Mouse (Mus musculus) spleen, adult 2 months (tissue): ENCODE results near the gene Hps1. TPM values are rescaled to one million over a fixed set of nuclear protein-coding genes. Genes with fewer than 3 reads are reported as not detected.

Experiments
- DNase-seq, 2 experiments: peaks; one replicate each; pipeline versions ENCODE4 v3.0.0 to v3.0.0-alpha.2; 2012 to 2021; ENCODE audit warnings: low spot score in 2 of 2, low read depth in 1 of 2
- H3K27ac ChIP-seq: fragments of 200-500 bp; 2 replicates; pipeline ENCODE4 v1.5.1; 2012; ENCODE audit warnings: low read length, inconsistent platforms; ENCODE audit not compliant: insufficient read depth
- H3K27me3 ChIP-seq: fragments of 200-500 bp; 2 replicates; pipeline ENCODE4 v1.6.1; 2012; ENCODE audit warnings: mild to moderate bottlenecking, moderate library complexity, low read length, inconsistent platforms; ENCODE audit not compliant: control insufficient read depth, insufficient read depth
- H3K36me3 ChIP-seq: fragments of 200-500 bp; 2 replicates; pipeline ENCODE4 v1.6.1; 2012; ENCODE audit warnings: mild to moderate bottlenecking, low read length, inconsistent platforms; ENCODE audit not compliant: control insufficient read depth, insufficient read depth
- H3K4me1 ChIP-seq: fragments of 200-500 bp; 2 replicates; pipeline ENCODE4 v1.6.1; 2011; ENCODE audit warnings: inconsistent platforms; ENCODE audit not compliant: control insufficient read depth, insufficient read depth, insufficient read length
- H3K4me3 ChIP-seq: fragments of 200-500 bp; 2 replicates; pipeline ENCODE4 v1.5.1; 2011; ENCODE audit warnings: mild to moderate bottlenecking, inconsistent platforms; ENCODE audit not compliant: insufficient read depth, insufficient read length; ENCODE audit errors: extremely low read depth
- CTCF ChIP-seq: fragments of 200-500 bp; IDR thresholded peaks from 2 replicates; pipeline ENCODE4 v1.5.1; 2011; ENCODE audit warnings: mild to moderate bottlenecking, inconsistent platforms; ENCODE audit not compliant: insufficient read depth, insufficient read length, insufficient replicate concordance; ENCODE audit errors: extremely low read depth
- POLR2A ChIP-seq: fragments of 200-500 bp; IDR thresholded peaks from 2 replicates; pipeline ENCODE4 v1.6.1; 2011; ENCODE audit warnings: low read depth, low read length, inconsistent platforms
- WGBS: fragments of 180-500 bp; shearing (Covaris S2); methylation state at CpG from one replicate; pipeline ENCODE4 v1.1.7; 2018; 5-methylcytosine and 5-hydroxymethylcytosine counted together
- polyA plus RNA-seq: library from polyadenylated mRNA; depleted of rRNA; stranded (reverse); fragments of >200 nt; gene quantifications from 2 replicates; pipeline ENCODE4 v1.2.3, GENCODE M21; 2012

The Hps1 gene
- polyA plus RNA-seq, 1 experiment: 40.8 TPM

GRCm38 (mm10) chr19:42777801-42778200 lies 2.0 kb downstream of the Hps1 start:
- DNase-seq: peak in 1 of 2 experiments; percentile 32
- WGBS: 83% methylated on average over 5 of the region's 5 CpGs
- TF ChIP-seq POLR2A: no peak
- peak; percentile 44; the same call in 1 of the 2 replicates for TF ChIP-seq CTCF
- Histone ChIP-seq H3K27me3 (no peaks in the 10 kb centered on the region), H3K4me3 (no peak overlapping the region), H3K36me3 (peaks cover 3% of the 10 kb centered on the region; the same call in 1 of the 2 replicates), H3K4me1 (peaks cover 2% of the 10 kb centered on the region), H3K27ac (no peak overlapping the region)

GRCm38 (mm10) chr19:42776813-42777212 lies 3.0 kb downstream of the Hps1 start:
- TF ChIP-seq CTCF (no peak), POLR2A (no peak)
- no peak for DNase-seq
- H3K27ac ChIP-seq: no peak overlapping the region
- H3K27me3 ChIP-seq: no peaks in the 10 kb centered on the region
- peaks cover 3% of the 10 kb centered on the region; the same call in 1 of the 2 replicates for H3K36me3 ChIP-seq
- H3K4me1 ChIP-seq: peaks cover 2% of the 10 kb centered on the region
- 97% methylated on average over 1 of the region's 1 CpGs for WGBS
- H3K4me3 ChIP-seq: no peak overlapping the region

GRCm38 (mm10) chr19:42770141-42770872 lies 9.5 kb downstream of the Hps1 start:
- H3K36me3 ChIP-seq: peaks cover 22% of the 10 kb centered on the region
- WGBS: 80% methylated on average over 23 of the region's 23 CpGs
- H3K4me3 ChIP-seq: no peak overlapping the region
- no peak for DNase-seq
- TF ChIP-seq POLR2A: no peak
- no peak for TF ChIP-seq CTCF
- no peak overlapping the region for H3K27ac ChIP-seq
- H3K4me1 ChIP-seq: no peaks in the 10 kb centered on the region
- H3K27me3 ChIP-seq: no peaks in the 10 kb centered on the region

- H3K36me3 ChIP-seq: peaks cover 26% of the 10 kb centered on the region
- 94% methylated on average over 10 of the region's 10 CpGs for WGBS
- no peak overlapping the region for H3K27ac ChIP-seq
- TF ChIP-seq CTCF: no peak
- TF ChIP-seq POLR2A: no peak
- no peak overlapping the region for H3K4me3 ChIP-seq
- no peaks in the 10 kb centered on the region for H3K4me1 ChIP-seq
- DNase-seq: no peak
- no peaks in the 10 kb centered on the region for H3K27me3 ChIP-seq
Measured at GRCm38 (mm10) chr19:42769648-42770047, 10.1 kb downstream of the Hps1 start.

GRCm38 (mm10) chr19:42767361-42767760 lies 12.4 kb downstream of the Hps1 start:
- 91% methylated on average over 8 of the region's 8 CpGs for WGBS
- no peaks in the 10 kb centered on the region for H3K27me3 ChIP-seq
- TF ChIP-seq POLR2A: no peak
- no peak for TF ChIP-seq CTCF
- no peak for DNase-seq
- no peak overlapping the region for H3K4me3 ChIP-seq
- no peak overlapping the region for H3K27ac ChIP-seq
- no peaks in the 10 kb centered on the region for H3K4me1 ChIP-seq
- peaks cover 29% of the 10 kb centered on the region for H3K36me3 ChIP-seq

- Histone ChIP-seq H3K4me3 (no peak overlapping the region), H3K27me3 (no peaks in the 10 kb centered on the region), H3K27ac (no peak overlapping the region), H3K4me1 (no peaks in the 10 kb centered on the region), H3K36me3 (peaks cover 31% of the 10 kb centered on the region)
- DNase-seq: no peak
- no peak for TF ChIP-seq CTCF
- TF ChIP-seq POLR2A: no peak
- 96% methylated on average over 10 of the region's 10 CpGs for WGBS
Measured at GRCm38 (mm10) chr19:42764398-42764797, 15.4 kb downstream of the Hps1 start.

- H3K4me3 ChIP-seq: no peak overlapping the region
- TF ChIP-seq POLR2A: no peak
- TF ChIP-seq CTCF: no peak
- H3K36me3 ChIP-seq: peaks cover 12% of the 10 kb centered on the region
- no peak for DNase-seq
- 55% methylated on average over 6 of the region's 6 CpGs for WGBS
- H3K27ac ChIP-seq: no peak overlapping the region
- no peaks in the 10 kb centered on the region for H3K27me3 ChIP-seq
- peaks cover 4% of the 10 kb centered on the region for H3K4me1 ChIP-seq
Measured at GRCm38 (mm10) chr19:42756671-42757070, 23.1 kb downstream of the Hps1 start.
